Mouse (Mus musculus) stomach, embryonic 14.5 days (tissue): ENCODE results near the gene Satb1. TPM values are rescaled to one million over a fixed set of nuclear protein-coding genes. Genes with fewer than 3 reads are reported as not detected.
A peak's percentile ranks its signal among the peaks of the same experiment; 100 is the strongest.

ENCODE experiments used
- ATAC-seq: fragments of 200-750 bp; cut with Nextera tagmentation; 2 replicates; pipeline ENCODE4 v1.8.0; 2017; ENCODE audit warnings: low read depth, moderate TSS enrichment; ENCODE audit not compliant: insufficient number of reproducible peaks, insufficient read depth, low FRiP score
- H3K27ac ChIP-seq: fragments of 300-500 bp; sonication (generic); 2 replicates; pipeline ENCODE4 v1.5.1; 2014; ENCODE audit warnings: mild to moderate bottlenecking, low read length, moderate library complexity, mixed read lengths
- H3K27me3 ChIP-seq: fragments of 300-500 bp; sonication (generic); 2 replicates; pipeline ENCODE4 v1.6.1; 2014; ENCODE audit warnings: low read length, control low read depth, mixed read lengths; ENCODE audit not compliant: control insufficient read depth, insufficient read depth
- H3K36me3 ChIP-seq: fragments of 300-500 bp; sonication (generic); 2 replicates; pipeline ENCODE4 v1.6.1; 2014; ENCODE audit warnings: mild to moderate bottlenecking, control low read depth, low read length, moderate library complexity, mixed read lengths; ENCODE audit not compliant: control insufficient read depth, insufficient read depth
- H3K4me1 ChIP-seq: fragments of 300-500 bp; sonication (generic); 2 replicates; pipeline ENCODE4 v1.6.1; 2014; ENCODE audit warnings: low read length, control low read depth, mixed read lengths; ENCODE audit not compliant: control insufficient read depth, insufficient read depth
- H3K4me2 ChIP-seq: fragments of 300-500 bp; sonication (generic); replicated peaks from 2 replicates; pipeline ENCODE4 v1.6.1; 2014; ENCODE audit warnings: low read depth, low read length, control low read depth
- H3K4me3 ChIP-seq: fragments of 300-500 bp; sonication (generic); 2 replicates; pipeline ENCODE4 v1.5.1; 2014; ENCODE audit warnings: low read depth, low read length, control low read depth
- H3K9ac ChIP-seq: fragments of 300-500 bp; sonication (generic); replicated peaks from 2 replicates; pipeline ENCODE4 v1.6.1; 2014; ENCODE audit warnings: low read depth, mild to moderate bottlenecking, control low read depth, low read length, moderate library complexity, mixed read lengths
- H3K9me3 ChIP-seq: fragments of 300-500 bp; sonication (generic); 2 replicates; pipeline ENCODE4 v1.6.1; 2016; ENCODE audit warnings: low read depth, low read length, control low read depth; ENCODE audit not compliant: control insufficient read depth
- WGBS: fragments of 180-500 bp; shearing (Covaris S2); extraction: QIAGEN DNeasy Blood & Tissue Kit; methylation state at CpG from one replicate; pipeline ENCODE4 v1.1.7; 2014; 5-methylcytosine and 5-hydroxymethylcytosine counted together
- polyA plus RNA-seq: library from polyadenylated mRNA; unstranded; fragments of >200 nt; fragmentation: Nextera tagmentation; extraction: Ambion mirVana; gene quantifications from 2 replicates; pipeline ENCODE4 v1.2.1, GENCODE M21; 2014

The Satb1 gene
- polyA plus RNA-seq, 1 experiment from 2014 or later, result 10.1 TPM

- Histone ChIP-seq H3K9ac (no peak overlapping the region), H3K36me3 (no peaks in the 10 kb centered on the region), H3K27me3 (no peaks in the 10 kb centered on the region), H3K4me3 (no peak overlapping the region), H3K27ac (no peak overlapping the region), H3K4me1 (no peaks in the 10 kb centered on the region), H3K9me3 (no peaks in the 10 kb centered on the region), H3K4me2 (no peak overlapping the region)
- no peak for ATAC-seq
- WGBS, result 81% methylated on average over 3 of the region's 3 CpGs
Measured at GRCm38 (mm10) chr17:51856332-51856731, 23.2 kb upstream of the Satb1 start.

- no peak for ATAC-seq
- no peaks in the 10 kb centered on the region for H3K4me1 ChIP-seq
- WGBS, result 73% methylated on average over 3 of the region's 3 CpGs
- no peak overlapping the region for H3K4me3 ChIP-seq
- H3K36me3 ChIP-seq, result no peaks in the 10 kb centered on the region
- H3K9me3 ChIP-seq, result no peaks in the 10 kb centered on the region
- no peak overlapping the region for H3K9ac ChIP-seq
- no peak overlapping the region for H3K27ac ChIP-seq
- H3K27me3 ChIP-seq, result no peaks in the 10 kb centered on the region
- H3K4me2 ChIP-seq, result no peak overlapping the region
Measured at GRCm38 (mm10) chr17:51855261-51855660, 22.2 kb upstream of the Satb1 start.

- Histone ChIP-seq H3K27ac (no peak overlapping the region), H3K4me3 (no peak overlapping the region), H3K36me3 (no peaks in the 10 kb centered on the region), H3K9ac (no peak overlapping the region), H3K27me3 (no peaks in the 10 kb centered on the region), H3K4me2 (no peak overlapping the region), H3K4me1 (no peaks in the 10 kb centered on the region), H3K9me3 (no peaks in the 10 kb centered on the region)
- no peak for ATAC-seq
- 72% methylated on average over 5 of the region's 5 CpGs for WGBS
Measured at GRCm38 (mm10) chr17:51853952-51854351, 20.9 kb upstream of the Satb1 start.

- WGBS, result 78% methylated on average over 6 of the region's 6 CpGs
- no peaks in the 10 kb centered on the region for H3K9me3 ChIP-seq
- no peak for ATAC-seq
- H3K36me3 ChIP-seq, result no peaks in the 10 kb centered on the region
- no peak overlapping the region for H3K4me3 ChIP-seq
- H3K27ac ChIP-seq, result no peak overlapping the region
- no peaks in the 10 kb centered on the region for H3K4me1 ChIP-seq
- H3K9ac ChIP-seq, result no peak overlapping the region
- H3K27me3 ChIP-seq, result no peaks in the 10 kb centered on the region
- H3K4me2 ChIP-seq, result no peak overlapping the region
Measured at GRCm38 (mm10) chr17:51840596-51840995, 7.5 kb upstream of the Satb1 start.

DNA sequence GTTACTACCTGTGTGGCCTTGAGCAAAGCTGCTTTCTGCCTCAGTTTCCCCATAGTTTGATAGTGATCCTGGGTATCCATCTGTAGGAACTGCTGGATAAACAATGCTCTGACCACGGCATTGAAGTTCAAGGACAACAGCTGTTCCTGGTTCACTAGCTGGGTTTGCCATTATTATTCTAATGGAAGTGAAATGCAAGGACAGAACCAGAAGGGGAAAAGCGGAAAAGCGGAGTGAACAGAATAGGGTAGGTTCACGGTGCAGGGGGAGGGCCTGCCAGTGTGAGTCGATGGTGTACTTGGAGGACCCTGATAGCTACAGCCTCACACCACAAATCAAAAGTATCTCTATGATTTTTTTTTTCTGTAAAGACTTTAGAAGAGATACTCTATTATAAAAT, 6.4 kb upstream of the Satb1 start:
- no peaks in the 10 kb centered on the region for H3K4me1 ChIP-seq
- H3K9ac ChIP-seq, result no peak overlapping the region
- H3K27ac ChIP-seq, result no peak overlapping the region
- no peaks in the 10 kb centered on the region for H3K36me3 ChIP-seq
- H3K4me3 ChIP-seq, result no peak overlapping the region
- 93% methylated on average over 5 of the region's 5 CpGs for WGBS
- H3K27me3 ChIP-seq, result peaks cover 8% of the 10 kb centered on the region
- H3K4me2 ChIP-seq, result no peak overlapping the region
- no peak for ATAC-seq
- H3K9me3 ChIP-seq, result no peaks in the 10 kb centered on the region

DNA sequence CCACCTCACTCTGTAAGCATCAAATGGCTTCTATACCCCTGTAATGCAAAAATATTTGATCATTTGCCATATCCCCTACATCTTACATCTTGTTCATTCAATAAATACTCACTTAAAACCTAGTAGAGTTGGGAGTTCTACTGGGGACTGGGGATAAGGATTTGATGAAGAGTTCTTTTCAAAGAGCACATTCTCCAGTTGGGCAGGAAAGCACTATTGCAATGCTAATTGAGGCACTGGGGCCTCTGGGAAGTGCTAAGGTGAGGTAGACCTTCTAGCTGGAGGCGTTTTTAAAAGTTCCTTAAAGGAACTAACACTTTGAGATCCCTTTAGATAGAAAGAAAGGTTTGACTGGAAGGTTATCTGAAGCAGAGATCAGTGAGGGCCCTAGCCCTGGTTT, 3.8 kb upstream of the Satb1 start:
- Histone ChIP-seq H3K4me2 (no peak overlapping the region), H3K9ac (no peak overlapping the region), H3K4me3 (no peak overlapping the region), H3K4me1 (peaks cover 6% of the 10 kb centered on the region; the same call in 1 of the 2 replicates), H3K27ac (no peak overlapping the region), H3K9me3 (no peaks in the 10 kb centered on the region), H3K36me3 (no peaks in the 10 kb centered on the region), H3K27me3 (peaks cover 20% of the 10 kb centered on the region)
- whole genome bisulfite sequencing, result 26% methylated on average over 1 of the region's 1 CpGs
- no peak for ATAC-seq

GRCm38 (mm10) chr17:51836243-51836642, 3.2 kb upstream of the Satb1 start:
- no peak overlapping the region for H3K27ac ChIP-seq
- H3K4me1 ChIP-seq, result peaks cover 9% of the 10 kb centered on the region; the same call in 1 of the 2 replicates
- 91% methylated on average over 5 of the region's 5 CpGs for WGBS
- H3K27me3 ChIP-seq, result peaks cover 26% of the 10 kb centered on the region
- no peak overlapping the region for H3K9ac ChIP-seq
- no peaks in the 10 kb centered on the region for H3K9me3 ChIP-seq
- ATAC-seq, result no peak
- no peak overlapping the region for H3K4me2 ChIP-seq
- no peak overlapping the region for H3K4me3 ChIP-seq
- H3K36me3 ChIP-seq, result no peaks in the 10 kb centered on the region

- Histone ChIP-seq H3K4me2 (peak overlapping the region; percentile 99; the same call in 1 of the 2 replicates), H3K36me3 (no peaks in the 10 kb centered on the region), H3K4me3 (peak overlapping the region; percentile 58), H3K9ac (no peak overlapping the region), H3K4me1 (peaks cover 9% of the 10 kb centered on the region; the same call in 1 of the 2 replicates), H3K27me3 (peaks cover 29% of the 10 kb centered on the region), H3K27ac (no peak overlapping the region), H3K9me3 (no peaks in the 10 kb centered on the region)
- 3% methylated on average over 16 of the region's 16 CpGs for WGBS
- ATAC-seq, result no peak
Measured at GRCm38 (mm10) chr17:51833578-51834361, 680 bp upstream of the Satb1 start.
